Mouse (Mus musculus) hindbrain, embryonic 10.5 days (tissue): ENCODE measurements around the gene Pacrg. TPM values are rescaled to one million over a fixed set of nuclear protein-coding genes. Genes with fewer than 3 reads are reported as not detected.

ENCODE experiments used
- DNase-seq: peaks from one replicate; pipeline ENCODE4 v3.0.0-alpha.2; 2017; ENCODE audit warnings: low spot score
- H3K27ac ChIP-seq: fragments of 300-500 bp; sonication (generic); 2 replicates; pipeline ENCODE4 v1.5.1; 2016; ENCODE audit warnings: mild to moderate bottlenecking, moderate library complexity
- H3K27me3 ChIP-seq: fragments of 300-500 bp; sonication (generic); 2 replicates; pipeline ENCODE4 v1.6.1; 2016; ENCODE audit warnings: mild to moderate bottlenecking; ENCODE audit not compliant: poor library complexity, insufficient read depth, severe bottlenecking
- H3K36me3 ChIP-seq: fragments of 300-500 bp; sonication (generic); 2 replicates; pipeline ENCODE4 v1.6.1; 2016; ENCODE audit warnings: mild to moderate bottlenecking, moderate library complexity
- H3K4me1 ChIP-seq: fragments of 300-500 bp; sonication (generic); replicated peaks from 2 replicates; pipeline ENCODE4 v1.6.1; 2016; ENCODE audit warnings: mild to moderate bottlenecking
- H3K4me3 ChIP-seq: fragments of 300-500 bp; sonication (generic); 2 replicates; pipeline ENCODE4 v1.5.1; 2016; ENCODE audit warnings: mild to moderate bottlenecking, moderate library complexity
- H3K9me3 ChIP-seq: fragments of 300-500 bp; sonication (generic); 2 replicates; pipeline ENCODE4 v1.6.1; 2016; ENCODE audit warnings: mild to moderate bottlenecking, moderate library complexity
- WGBS: fragments of 180-500 bp; shearing (Covaris S2); methylation state at CpG from one replicate; pipeline ENCODE4 v1.1.7; 2016; 5-methylcytosine and 5-hydroxymethylcytosine counted together
- polyA plus RNA-seq: library from polyadenylated mRNA; unstranded; fragments of >200 nt; fragmentation: Nextera tagmentation; extraction: Ambion mirVana; gene quantifications from 2 replicates; pipeline ENCODE4 v1.2.1, GENCODE M21; 2016

Pacrg gene
- polyA plus RNA-seq, 1 experiment from 2014 or later = 5.5 TPM

GRCm38 (mm10) chr17:10635046-10635445 is 205.1 kb downstream of the Pacrg start:
- Histone ChIP-seq H3K4me1 (peaks cover 19% of the 10 kb centered on the region), H3K4me3 (no peak overlapping the region), H3K36me3 (no peaks in the 10 kb centered on the region), H3K9me3 (no peaks in the 10 kb centered on the region), H3K27ac (no peak overlapping the region), H3K27me3 (no peaks in the 10 kb centered on the region)
- 92% methylated on average over 6 of the region's 6 CpGs for WGBS
- DNase-seq = no peak

DNA sequence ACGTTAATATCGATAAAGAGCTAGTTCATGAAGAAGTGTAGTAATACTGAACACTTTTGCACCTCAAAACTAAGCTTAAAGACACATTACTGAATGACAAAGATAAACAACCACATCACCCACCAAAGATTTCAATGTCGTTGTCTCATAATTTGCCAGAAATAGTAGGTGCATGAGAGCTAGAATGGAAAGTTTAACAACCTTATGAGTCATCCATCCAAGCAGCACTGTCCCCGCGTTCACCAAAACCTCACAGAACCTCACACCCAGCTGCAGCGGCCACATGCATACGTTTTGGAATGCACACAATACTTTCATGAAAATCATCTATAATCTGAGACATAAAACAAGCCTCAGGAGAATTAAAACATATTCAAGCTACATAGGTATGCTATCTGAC is 206.3 kb downstream of the Pacrg start:
- peaks cover 19% of the 10 kb centered on the region for H3K4me1 ChIP-seq
- WGBS = 92% methylated on average over 7 of the region's 7 CpGs

GRCm38 (mm10) chr17:10628240-10628639 is 211.9 kb downstream of the Pacrg start:
- H3K4me1 ChIP-seq = peaks cover 33% of the 10 kb centered on the region
- no peak overlapping the region for H3K4me3 ChIP-seq
- no peak overlapping the region for H3K27ac ChIP-seq
- WGBS = 93% methylated on average over 4 of the region's 4 CpGs
- H3K9me3 ChIP-seq = no peaks in the 10 kb centered on the region
- H3K27me3 ChIP-seq = no peaks in the 10 kb centered on the region
- no peaks in the 10 kb centered on the region for H3K36me3 ChIP-seq
- DNase-seq = no peak

More for the DNA sequence above, 206.3 kb downstream of the Pacrg start:
- H3K27ac ChIP-seq = no peak overlapping the region
- H3K36me3 ChIP-seq = no peaks in the 10 kb centered on the region
- H3K9me3 ChIP-seq = no peaks in the 10 kb centered on the region
- no peak overlapping the region for H3K4me3 ChIP-seq
- no peak for DNase-seq
- no peaks in the 10 kb centered on the region for H3K27me3 ChIP-seq

GRCm38 (mm10) chr17:10627476-10627875 is 212.6 kb downstream of the Pacrg start:
- Histone ChIP-seq H3K4me1 (peaks cover 32% of the 10 kb centered on the region), H3K9me3 (no peaks in the 10 kb centered on the region), H3K36me3 (no peaks in the 10 kb centered on the region), H3K27me3 (no peaks in the 10 kb centered on the region), H3K4me3 (no peak overlapping the region), H3K27ac (no peak overlapping the region)
- no peak for DNase-seq
- WGBS = 70% methylated on average over 2 of the region's 2 CpGs

- H3K4me3 ChIP-seq = no peak overlapping the region
- no peaks in the 10 kb centered on the region for H3K27me3 ChIP-seq
- no peak for DNase-seq
- no peaks in the 10 kb centered on the region for H3K36me3 ChIP-seq
- H3K4me1 ChIP-seq = peaks cover 24% of the 10 kb centered on the region
- H3K27ac ChIP-seq = no peak overlapping the region
- 69% methylated on average over 13 of the region's 13 CpGs for WGBS
- no peaks in the 10 kb centered on the region for H3K9me3 ChIP-seq
Observed at GRCm38 (mm10) chr17:10626299-10627095, 213.6 kb downstream of the Pacrg start.

DNA sequence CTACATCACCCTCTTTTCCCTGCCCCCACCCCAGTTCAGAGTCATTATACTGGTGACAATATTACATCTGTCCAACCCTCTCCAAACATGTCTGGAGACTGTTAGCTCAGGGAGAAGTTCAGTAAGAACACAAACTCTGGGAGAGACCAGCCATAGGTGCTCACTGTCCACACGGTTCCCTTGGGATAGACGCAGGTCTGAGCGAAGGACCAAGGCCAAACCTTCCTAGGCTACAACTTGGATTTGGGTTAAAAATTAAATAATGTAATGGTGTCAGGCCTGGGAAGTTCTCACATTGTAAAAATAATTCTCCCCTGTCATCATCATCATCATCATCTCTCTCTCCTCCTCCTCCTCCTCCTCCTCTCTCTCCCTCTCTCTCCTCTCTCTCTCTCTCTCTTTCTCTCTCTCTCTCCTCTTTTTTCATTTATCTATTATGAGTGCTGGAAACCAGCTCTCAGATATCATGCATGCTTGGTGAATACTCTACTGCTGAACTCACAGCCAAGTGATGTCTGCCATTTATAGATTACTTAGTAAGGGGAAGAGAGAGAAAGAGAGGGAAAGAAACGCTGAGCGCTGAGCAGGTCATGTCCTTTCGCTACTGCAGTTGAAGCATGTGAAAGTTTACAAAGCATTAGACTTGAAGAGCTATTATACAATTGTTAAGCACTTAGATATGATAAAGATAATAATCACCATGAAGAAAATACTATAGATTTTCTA is 215.2 kb downstream of the Pacrg start:
- DNase-seq = no peak
- Histone ChIP-seq H3K27ac (no peak overlapping the region), H3K36me3 (no peaks in the 10 kb centered on the region), H3K4me1 (peaks cover 14% of the 10 kb centered on the region), H3K4me3 (no peak overlapping the region), H3K9me3 (no peaks in the 10 kb centered on the region), H3K27me3 (no peaks in the 10 kb centered on the region)
- 94% methylated on average over 6 of the region's 6 CpGs for WGBS

GRCm38 (mm10) chr17:10620621-10621020 is 219.5 kb downstream of the Pacrg start:
- no peaks in the 10 kb centered on the region for H3K9me3 ChIP-seq

DNA sequence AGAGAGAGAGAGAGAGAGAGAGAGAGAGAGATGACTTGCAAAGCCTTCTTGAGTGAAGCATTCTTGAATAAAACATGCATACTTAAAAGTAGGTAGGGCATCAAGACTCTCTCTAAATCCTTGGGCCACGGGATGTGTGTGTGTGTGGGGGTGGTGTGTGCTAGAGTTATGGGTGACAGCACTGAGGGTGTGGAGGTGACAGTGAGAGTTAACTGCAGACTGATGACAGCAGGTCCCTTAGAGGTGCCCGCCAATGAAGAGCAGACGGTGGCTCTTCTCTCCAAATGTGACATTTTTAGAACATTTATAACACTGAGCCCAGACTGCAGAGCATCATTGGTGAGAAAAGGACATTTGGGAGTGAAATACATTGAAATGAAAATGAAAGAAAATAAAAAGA is 220.2 kb downstream of the Pacrg start:
- DNase-seq = no peak
- WGBS = 91% methylated on average over 3 of the region's 3 CpGs
- Histone ChIP-seq H3K36me3 (no peaks in the 10 kb centered on the region), H3K4me1 (no peaks in the 10 kb centered on the region), H3K27ac (no peak overlapping the region), H3K27me3 (no peaks in the 10 kb centered on the region), H3K4me3 (no peak overlapping the region), H3K9me3 (no peaks in the 10 kb centered on the region)

More at GRCm38 (mm10) chr17:10620621-10621020, 219.5 kb downstream of the Pacrg start:
- H3K36me3 ChIP-seq = no peaks in the 10 kb centered on the region
- H3K4me1 ChIP-seq = no peaks in the 10 kb centered on the region
- WGBS = 79% methylated on average over 2 of the region's 2 CpGs
- DNase-seq = no peak
- H3K27me3 ChIP-seq = no peaks in the 10 kb centered on the region
- no peak overlapping the region for H3K4me3 ChIP-seq
- no peak overlapping the region for H3K27ac ChIP-seq

- Histone ChIP-seq H3K4me1 (no peaks in the 10 kb centered on the region), H3K27me3 (no peaks in the 10 kb centered on the region), H3K36me3 (no peaks in the 10 kb centered on the region), H3K9me3 (no peaks in the 10 kb centered on the region), H3K4me3 (no peak overlapping the region), H3K27ac (no peak overlapping the region)
- WGBS = 67% methylated on average over 4 of the region's 4 CpGs
- no peak for DNase-seq
Observed at GRCm38 (mm10) chr17:10617656-10618055, 222.5 kb downstream of the Pacrg start.

GRCm38 (mm10) chr17:10615611-10616010 is 224.5 kb downstream of the Pacrg start:
- Histone ChIP-seq H3K9me3 (no peaks in the 10 kb centered on the region), H3K27me3 (no peaks in the 10 kb centered on the region), H3K4me3 (no peak overlapping the region), H3K4me1 (peaks cover 7% of the 10 kb centered on the region; the same call in 1 of the 2 replicates), H3K27ac (no peak overlapping the region), H3K36me3 (no peaks in the 10 kb centered on the region)
- 85% methylated on average over 7 of the region's 7 CpGs for WGBS
- no peak for DNase-seq

GRCm38 (mm10) chr17:10614696-10615095 is 225.4 kb downstream of the Pacrg start:
- WGBS = 82% methylated on average over 6 of the region's 6 CpGs
- H3K9me3 ChIP-seq = no peaks in the 10 kb centered on the region
- no peak for DNase-seq
- H3K4me3 ChIP-seq = no peak overlapping the region
- no peaks in the 10 kb centered on the region for H3K27me3 ChIP-seq
- H3K4me1 ChIP-seq = peaks cover 7% of the 10 kb centered on the region; the same call in 1 of the 2 replicates
- H3K36me3 ChIP-seq = no peaks in the 10 kb centered on the region
- H3K27ac ChIP-seq = no peak overlapping the region

GRCm38 (mm10) chr17:10611626-10612025 is 228.5 kb downstream of the Pacrg start:
- Histone ChIP-seq H3K27ac (no peak overlapping the region), H3K9me3 (no peaks in the 10 kb centered on the region), H3K36me3 (no peaks in the 10 kb centered on the region), H3K4me3 (no peak overlapping the region), H3K4me1 (peaks cover 7% of the 10 kb centered on the region; the same call in 1 of the 2 replicates), H3K27me3 (no peaks in the 10 kb centered on the region)
- 39% methylated on average over 3 of the region's 3 CpGs for WGBS
- DNase-seq = no peak

DNA sequence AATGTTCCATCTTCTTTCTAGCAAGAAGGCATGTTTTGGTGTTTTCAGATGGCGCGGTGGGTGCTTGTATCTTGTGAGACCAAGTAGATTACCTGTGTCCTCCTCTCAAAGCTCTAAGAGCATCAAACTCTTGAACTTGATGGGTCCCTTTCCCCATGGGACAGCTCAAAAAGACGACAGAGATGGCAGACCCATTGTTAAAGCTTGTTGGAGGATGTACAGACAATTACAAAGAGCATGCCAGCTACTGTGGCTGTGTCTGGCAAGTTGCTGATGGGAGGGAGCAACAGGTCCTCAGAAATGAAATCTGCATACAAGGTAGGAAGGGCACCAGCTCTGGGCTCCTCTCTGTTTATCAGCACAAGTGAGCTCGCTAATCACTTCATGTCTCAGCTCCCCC is 232.0 kb downstream of the Pacrg start:
- no peak for DNase-seq
- H3K36me3 ChIP-seq = no peaks in the 10 kb centered on the region
- H3K9me3 ChIP-seq = no peaks in the 10 kb centered on the region
- peaks cover 7% of the 10 kb centered on the region; the same call in 1 of the 2 replicates for H3K4me1 ChIP-seq
- 80% methylated on average over 4 of the region's 4 CpGs for WGBS
- no peak overlapping the region for H3K27ac ChIP-seq
- H3K27me3 ChIP-seq = no peaks in the 10 kb centered on the region
- no peak overlapping the region for H3K4me3 ChIP-seq
